In genomic region chr7:135804730-135805129, GRCm38 (mm10) we compare ENCODE assay signal across 17 mouse cellular contexts.
"Had no signal": no experiment of that assay in that cellular context is flagged by ENCODE, and none has a peak within 500 bp of the region (broad histone marks: within the 10 kb centered on the region; RNA-seq: fewer than 3 reads in every experiment).

No protein-coding gene starts in this region.

- H3K27ac ChIP-seq: limb, embryonic 13.5 days; macrophage; midbrain, embryonic 12.5 days; midbrain, embryonic 15.5 days; neural tube, embryonic 13.5 days; stomach, postnatal 0 days had no signal

- H3K36me3 ChIP-seq: limb, embryonic 13.5 days; midbrain, embryonic 12.5 days; midbrain, embryonic 15.5 days; neural tube, embryonic 13.5 days had no signal

- H3K4me2 ChIP-seq: limb, embryonic 13.5 days; midbrain, embryonic 12.5 days; midbrain, embryonic 15.5 days; neural tube, embryonic 13.5 days had no signal

- ATAC-seq: inflammation-experienced regulatory T-cells, adult 6 months; intestine, embryonic 16.5 days; midbrain, embryonic 15.5 days had no signal

- DNase-seq: kidney, adult 18-20 months; kidney, adult 9 months; kidney, postnatal 14 days; kidney, postnatal 4 days; lung, adult 2 months; right cerebral cortex, postnatal 14 days; right cerebral cortex, postnatal 4 days; thymus, adult 2 months; thymus, postnatal 25 days had no signal

- H3K27me3 ChIP-seq: limb, embryonic 13.5 days; midbrain, embryonic 12.5 days; midbrain, embryonic 15.5 days; neural tube, embryonic 13.5 days had no signal

- H3K9me3 ChIP-seq: limb, embryonic 13.5 days; midbrain, embryonic 12.5 days; midbrain, embryonic 15.5 days; neural tube, embryonic 13.5 days had no signal

- H3K9ac ChIP-seq: limb, embryonic 13.5 days; midbrain, embryonic 12.5 days; midbrain, embryonic 15.5 days; neural tube, embryonic 13.5 days had no signal

- H3K4me3 ChIP-seq: limb, embryonic 13.5 days; midbrain, embryonic 12.5 days; midbrain, embryonic 15.5 days; neural tube, embryonic 13.5 days had no signal

- H3K4me1 ChIP-seq: midbrain, embryonic 12.5 days had no signal
